Mouse (Mus musculus): ENCODE measurements around the gene Ccp110.

The Ccp110 gene

DNA sequence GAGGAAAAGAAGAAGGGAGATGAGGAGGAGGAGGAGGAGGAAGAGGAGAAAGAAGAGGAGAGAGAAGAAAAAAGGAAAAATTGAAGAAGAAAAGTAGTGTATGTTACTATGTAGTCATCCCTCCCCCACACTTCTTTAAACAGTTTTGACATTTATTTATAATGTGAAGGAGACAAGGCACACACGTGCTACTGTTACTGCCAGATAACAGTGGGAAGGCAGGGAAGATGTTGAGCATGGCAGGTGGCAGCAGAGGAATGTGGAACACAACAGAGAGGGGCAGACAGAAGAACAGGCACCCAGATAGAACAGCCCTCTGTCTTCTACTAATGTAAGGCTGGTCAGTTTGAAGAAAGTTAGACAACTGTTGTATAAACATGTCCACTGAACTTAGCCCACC, 57.3 kb downstream of the Ccp110 start:
- no peak for DNase-seq

- no peak for DNase-seq
Observed at GRCm38 (mm10) chr7:118773027-118773426, 60.7 kb downstream of the Ccp110 start.

DNA sequence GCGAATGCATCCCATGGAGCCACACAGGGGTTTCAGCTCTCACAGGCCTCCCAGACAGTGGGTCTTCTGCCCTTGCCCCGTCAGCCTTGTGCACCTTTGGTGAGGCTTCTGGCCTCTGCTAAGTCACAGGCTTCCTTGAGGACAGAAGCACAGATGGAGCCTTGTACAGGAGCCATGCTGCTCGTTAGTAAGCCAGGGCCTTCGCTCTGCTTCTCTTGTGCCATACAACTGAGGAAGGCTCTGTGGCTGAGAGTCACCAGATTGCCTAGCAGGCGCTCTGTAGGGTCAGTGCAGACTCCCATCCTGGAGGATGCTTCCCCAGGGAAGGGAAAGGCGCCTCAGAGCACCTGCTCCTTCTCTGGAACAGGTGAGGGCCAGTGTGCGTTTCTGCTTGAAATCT, 63.6 kb downstream of the Ccp110 start:
- DNase-seq: no peak

GRCm38 (mm10) chr7:118776491-118776890, 64.1 kb downstream of the Ccp110 start:
- DNase-seq: no peak

GRCm38 (mm10) chr7:118777598-118778394, 65.4 kb downstream of the Ccp110 start:
- peak; percentile 17 to 47 for DNase-seq

DNA sequence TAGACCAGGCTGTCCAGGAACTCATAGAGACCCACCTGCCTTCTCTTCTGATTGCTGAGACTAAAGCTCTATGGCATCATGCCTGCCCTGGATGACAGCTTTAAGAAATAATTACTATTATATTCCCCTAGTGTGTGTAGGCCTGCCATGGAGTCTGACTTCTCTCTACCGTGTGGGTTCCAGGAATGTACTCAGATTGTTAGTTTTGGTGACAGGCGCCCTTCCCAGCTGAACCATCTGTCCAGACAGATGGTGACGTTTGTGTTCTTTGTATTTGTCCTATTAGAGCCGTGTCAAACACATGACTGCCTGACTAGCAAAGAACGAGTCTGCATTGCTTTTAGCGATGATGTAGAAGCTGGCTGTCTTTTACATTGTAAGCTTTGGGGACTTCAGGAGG, 66.2 kb downstream of the Ccp110 start:
- DNase-seq: no peak

DNA sequence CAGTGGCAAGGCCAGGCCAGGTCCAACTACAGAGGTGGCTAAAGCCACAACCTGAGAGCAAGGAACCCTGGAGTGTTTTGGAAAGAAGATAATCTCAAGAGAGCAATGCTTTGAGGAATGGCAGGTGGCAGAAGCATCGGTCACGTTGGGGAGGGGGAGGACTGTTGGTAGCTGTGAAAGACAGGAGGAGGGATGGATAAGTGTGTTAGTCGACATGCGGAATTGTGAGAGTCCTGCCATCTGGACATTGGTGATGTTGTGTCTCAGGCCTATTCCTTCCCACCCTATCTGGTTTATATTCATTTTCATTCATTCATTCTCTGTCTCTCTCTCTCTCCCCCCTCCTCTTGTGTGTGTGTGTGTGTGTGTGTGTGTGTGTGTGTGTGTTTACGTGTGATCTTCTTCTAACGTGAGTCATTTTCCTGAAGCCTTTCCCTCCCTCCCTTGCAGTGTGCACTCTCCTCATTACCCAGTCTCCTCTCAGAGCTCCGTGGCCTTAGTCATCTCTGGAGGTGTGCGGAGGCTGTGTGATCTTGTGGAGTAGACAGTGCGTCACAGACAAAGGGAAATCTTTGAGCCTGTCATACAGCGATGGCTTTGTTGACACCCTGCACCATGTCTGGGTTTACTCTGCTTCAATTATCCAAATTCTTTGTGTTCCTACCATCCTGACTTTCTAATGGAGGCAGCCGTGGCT, 71.1 kb downstream of the Ccp110 start:
- DNase-seq: no peak

DNA sequence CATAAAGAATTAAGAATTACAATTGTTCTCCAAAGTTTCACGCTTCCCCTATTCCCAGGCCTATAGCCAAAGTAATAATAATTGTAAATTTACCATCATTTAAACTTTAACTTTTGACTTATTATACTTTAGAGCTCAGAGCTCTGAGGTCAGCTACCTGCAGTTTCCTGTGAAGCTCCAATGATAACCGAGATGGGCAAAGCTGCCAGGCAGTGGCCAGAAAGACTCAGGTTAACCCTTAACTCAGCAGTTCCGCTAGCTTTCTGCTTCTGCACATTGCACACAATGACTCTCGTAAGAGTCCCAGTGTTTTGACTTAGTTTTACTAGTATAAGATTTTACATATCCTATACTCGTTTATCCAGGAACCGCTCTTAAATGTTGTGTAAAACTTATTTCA, 73.7 kb downstream of the Ccp110 start:
- no peak for DNase-seq
